Mouse (Mus musculus) G1E (cell line): ENCODE data around the gene Pir. TPM values are rescaled to one million over a fixed set of nuclear protein-coding genes. Genes with fewer than 3 reads are reported as not detected.

ENCODE experiments used
- ATAC-seq: 2 replicates; pipeline ENCODE4 v1.8.0; 2016; ENCODE audit warnings: mild to moderate bottlenecking; ENCODE audit not compliant: insufficient number of reproducible peaks, poor library complexity, low FRiP score, severe bottlenecking; ENCODE audit errors: extremely low read depth
- DNase-seq: peaks from one replicate; pipeline ENCODE4 v3.0.0; 2012; ENCODE audit warnings: low spot score
- H3K27me3 ChIP-seq: 2 replicates; pipeline ENCODE4 v1.6.1; 2012; ENCODE audit warnings: mild to moderate bottlenecking, low read length, inconsistent platforms; ENCODE audit not compliant: insufficient read depth
- H3K36me3 ChIP-seq: replicated peaks from 2 replicates; pipeline ENCODE3; 2012; ENCODE audit warnings: mild to moderate bottlenecking, inconsistent platforms
- H3K4me1 ChIP-seq: 2 replicates; pipeline ENCODE4 v1.6.1; 2012; ENCODE audit warnings: low read depth, low read length, inconsistent platforms, mixed read lengths; ENCODE audit not compliant: insufficient read depth
- H3K4me3 ChIP-seq: 2 replicates; pipeline ENCODE4 v1.5.1; 2012; ENCODE audit warnings: low read depth, mild to moderate bottlenecking, inconsistent platforms, low read length, moderate library complexity, mixed read lengths
- H3K9me3 ChIP-seq: replicated peaks from 2 replicates; pipeline ENCODE4 v1.6.1; 2012; ENCODE audit warnings: inconsistent platforms
- CTCF ChIP-seq: IDR thresholded peaks from 2 replicates; pipeline ENCODE4 v1.5.1; 2012; ENCODE audit warnings: low read depth, low read length, inconsistent platforms, mixed read lengths
- GATA1 ChIP-seq: IDR thresholded peaks from 2 replicates; pipeline ENCODE4 v1.6.1; 2012; ENCODE audit warnings: borderline replicate concordance, low read length, inconsistent platforms, mixed read lengths
- GATA2 ChIP-seq: IDR thresholded peaks from 2 replicates; pipeline ENCODE4 v1.6.1; 2012; ENCODE audit warnings: low read depth, low read length, inconsistent platforms, borderline replicate concordance
- POLR2AphosphoS5 ChIP-seq: IDR thresholded peaks from 2 replicates; pipeline ENCODE4 v1.6.1; 2012; ENCODE audit warnings: low read depth, low read length, inconsistent platforms; ENCODE audit not compliant: insufficient replicate concordance
- TAL1 ChIP-seq: conservative IDR thresholded peaks from 2 replicates; pipeline ENCODE4 v1.6.1; 2012; ENCODE audit warnings: low read depth, low read length, inconsistent platforms, mixed read lengths
- polyA plus RNA-seq: library from polyadenylated mRNA; stranded (reverse); fragments of >175 nt; gene quantifications from 2 replicates; pipeline ENCODE4 v1.2.3, GENCODE M21; 2012
- total RNA-seq, 2 experiments: library from RNA; stranded (forward) in 1 of 2; stranded (reverse) in 1 of 2; fragments of 200-1000 nt in 1 of 2; fragments of >200 nt in 1 of 2; fragmentation: Nextera tagmentation in 1 of 2; gene quantifications; 2 replicates each; pipeline ENCODE4 v1.2.3; 2014 to 2017

Pir gene
- total and polyA plus RNA-seq, 3 experiments: 0.22 TPM; not detected in 2

DNA sequence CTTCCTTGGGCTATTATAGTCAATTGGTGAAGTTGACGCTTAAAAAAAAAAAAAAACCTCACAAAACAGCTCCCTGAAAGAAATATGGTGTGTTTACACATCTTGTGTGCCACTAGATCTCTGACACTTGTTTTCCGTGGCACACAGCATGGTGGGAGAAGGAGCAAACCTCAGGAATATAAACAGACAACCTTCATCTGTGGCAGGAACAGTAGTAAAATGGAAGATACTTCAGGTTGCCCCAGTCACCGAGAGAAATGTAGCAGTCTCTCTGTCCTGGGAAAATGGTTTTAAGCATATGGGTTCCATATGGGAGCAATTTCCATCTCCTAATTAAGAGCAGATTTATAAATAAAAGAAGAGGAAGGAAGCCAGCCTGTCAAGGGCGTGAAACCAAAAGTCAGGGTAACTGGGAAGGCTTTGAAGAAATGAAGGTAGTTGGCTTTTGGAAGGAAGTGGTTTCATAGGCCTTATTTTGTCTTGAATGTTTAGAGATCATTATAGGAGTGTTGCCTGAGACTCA lies 54.3 kb downstream of the Pir start:
- Histone ChIP-seq H3K4me1 (no peaks in the 10 kb centered on the region), H3K4me3 (no peak overlapping the region), H3K27me3 (no peaks in the 10 kb centered on the region), H3K36me3 (no peaks in the 10 kb centered on the region), H3K9me3 (no peaks in the 10 kb centered on the region)
- TF ChIP-seq GATA1 (no peak), POLR2AphosphoS5 (no peak), GATA2 (no peak), TAL1 (no peak), CTCF (no peak)
- DNase-seq: no peak
- no peak for ATAC-seq

DNA sequence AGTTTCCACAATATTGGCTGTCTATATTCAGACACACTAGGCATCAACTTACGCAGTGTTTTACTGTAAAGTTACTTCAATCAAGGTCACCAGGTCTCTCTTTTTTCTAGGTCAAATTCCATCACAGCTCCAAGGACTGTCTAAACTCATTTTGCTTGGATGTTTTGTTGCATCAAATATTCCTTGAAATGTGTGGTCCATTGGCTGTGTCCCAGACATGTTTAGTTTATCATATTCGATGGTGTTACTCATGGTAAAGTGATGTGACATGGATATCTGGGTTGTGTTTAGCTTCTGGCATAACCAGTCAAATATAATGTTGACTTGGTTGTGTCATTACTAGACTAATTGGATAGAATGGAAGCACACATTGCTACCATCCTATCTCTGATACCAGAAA lies 61.2 kb downstream of the Pir start:
- DNase-seq: no peak
- H3K36me3 ChIP-seq: no peaks in the 10 kb centered on the region
- H3K9me3 ChIP-seq: no peaks in the 10 kb centered on the region
- no peak for ATAC-seq
- TF ChIP-seq POLR2AphosphoS5 (no peak), TAL1 (no peak), GATA2 (no peak), GATA1 (no peak)
- H3K4me1 ChIP-seq: no peaks in the 10 kb centered on the region
- H3K4me3 ChIP-seq: no peak overlapping the region
- H3K27me3 ChIP-seq: no peaks in the 10 kb centered on the region

DNA sequence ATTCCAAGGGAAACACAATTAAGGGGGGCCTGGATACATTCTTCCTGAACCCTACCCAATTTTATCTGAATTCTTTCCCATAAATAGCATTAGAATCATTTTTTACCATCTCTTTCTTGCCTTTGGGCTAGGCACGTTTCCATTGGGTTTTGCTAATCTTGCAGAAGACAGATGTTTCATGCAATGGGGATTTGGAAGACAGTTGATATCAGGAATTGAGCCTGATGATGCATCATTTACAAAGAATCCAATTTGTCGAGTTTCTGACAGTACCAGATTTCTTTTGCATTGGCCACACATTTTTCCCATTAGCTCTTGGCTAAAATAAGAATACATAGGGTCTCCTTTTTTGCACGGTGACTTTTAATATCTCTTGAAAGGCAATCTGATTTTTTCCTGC lies 61.6 kb downstream of the Pir start:
- no peaks in the 10 kb centered on the region for H3K9me3 ChIP-seq
- no peak overlapping the region for H3K4me3 ChIP-seq
- no peaks in the 10 kb centered on the region for H3K27me3 ChIP-seq
- TF ChIP-seq GATA1: no peak
- no peak for TF ChIP-seq GATA2
- TF ChIP-seq CTCF: no peak
- TF ChIP-seq POLR2AphosphoS5: no peak
- TF ChIP-seq TAL1: no peak
- ATAC-seq: no peak
- H3K36me3 ChIP-seq: no peaks in the 10 kb centered on the region
- DNase-seq: no peak
- H3K4me1 ChIP-seq: no peaks in the 10 kb centered on the region

DNA sequence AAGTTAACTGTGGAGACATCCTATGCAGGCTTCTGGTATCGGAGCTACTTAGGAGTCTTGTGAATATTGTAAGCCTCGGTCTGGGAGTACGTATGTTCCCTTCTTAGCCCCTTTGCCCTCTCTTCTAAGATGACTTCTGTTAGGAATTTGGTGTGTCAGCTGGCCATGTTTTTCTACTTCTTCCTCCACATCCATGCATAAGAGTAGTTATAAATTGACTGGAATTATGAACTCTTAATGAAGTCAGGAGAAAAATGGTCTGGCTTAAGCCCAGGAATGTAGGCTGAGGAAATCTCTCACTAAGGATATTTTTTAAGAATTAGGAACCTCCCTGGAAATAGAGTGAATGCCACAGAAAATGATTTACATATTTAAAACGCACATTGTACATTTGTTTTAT lies 69.4 kb downstream of the Pir start:
- H3K27me3 ChIP-seq: no peaks in the 10 kb centered on the region
- no peak overlapping the region for H3K4me3 ChIP-seq
- TF ChIP-seq CTCF: no peak
- TF ChIP-seq GATA1: no peak
- TF ChIP-seq GATA2: no peak
- TF ChIP-seq TAL1: no peak
- TF ChIP-seq POLR2AphosphoS5: no peak
- no peaks in the 10 kb centered on the region for H3K9me3 ChIP-seq
- H3K4me1 ChIP-seq: no peaks in the 10 kb centered on the region
- ATAC-seq (no peak), DNase-seq (no peak)
- H3K36me3 ChIP-seq: no peaks in the 10 kb centered on the region

DNA sequence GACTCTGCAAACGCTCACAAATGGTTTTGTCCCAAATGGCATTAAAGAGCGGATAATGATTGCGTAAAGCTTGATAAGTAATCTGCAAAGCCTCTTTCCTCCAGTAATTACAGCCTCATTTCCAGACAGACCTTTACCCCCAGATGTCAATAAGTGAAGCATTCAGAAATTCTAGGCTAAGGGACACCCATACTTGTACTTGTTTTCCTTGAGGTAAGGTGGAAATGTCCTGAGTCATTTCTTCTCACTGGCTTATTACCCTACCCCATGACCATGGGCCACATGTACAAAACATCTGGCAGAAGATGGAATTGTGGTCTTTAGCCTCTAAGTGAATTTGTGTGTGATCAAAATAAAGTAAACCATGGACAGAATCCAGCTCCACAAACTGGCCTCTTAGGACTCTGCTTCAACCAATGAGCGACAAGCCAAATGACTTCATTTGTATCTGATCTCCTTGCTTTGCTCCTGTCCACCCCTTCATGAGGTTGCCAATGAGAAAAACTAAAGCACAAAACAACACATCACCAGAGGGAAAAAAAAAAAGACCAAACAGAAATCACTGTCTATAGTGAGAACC lies 76.3 kb downstream of the Pir start:
- ATAC-seq (no peak), DNase-seq (no peak)
- no peaks in the 10 kb centered on the region for H3K36me3 ChIP-seq
- no peaks in the 10 kb centered on the region for H3K27me3 ChIP-seq
- no peak overlapping the region for H3K4me3 ChIP-seq
- H3K9me3 ChIP-seq: no peaks in the 10 kb centered on the region
- H3K4me1 ChIP-seq: no peaks in the 10 kb centered on the region
- no peak for TF ChIP-seq GATA2
- TF ChIP-seq GATA1: no peak
- TF ChIP-seq TAL1: no peak

DNA sequence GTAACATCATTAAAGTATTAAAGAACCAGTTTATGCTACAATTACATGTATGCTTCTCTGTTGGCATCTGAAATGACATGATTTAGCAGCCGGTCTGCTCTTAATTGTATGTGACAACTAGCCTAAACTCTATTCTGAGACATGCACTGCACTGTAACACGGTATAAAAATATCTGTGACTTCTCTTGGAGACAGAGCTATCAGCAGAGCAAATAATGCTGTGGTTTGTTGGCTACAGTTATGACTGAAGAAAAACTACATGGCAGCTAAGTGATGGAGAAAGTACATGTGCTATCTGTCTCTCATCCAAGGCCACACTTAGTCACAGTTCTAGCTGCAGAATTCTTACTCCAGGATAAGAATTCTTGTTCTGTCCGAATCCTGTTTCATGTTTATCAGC lies 79.8 kb downstream of the Pir start:
- TF ChIP-seq POLR2AphosphoS5 (no peak), CTCF (no peak)
- ATAC-seq: no peak

More for the DNA sequence above, 79.8 kb downstream of the Pir start:
- Histone ChIP-seq H3K27me3 (no peaks in the 10 kb centered on the region), H3K4me1 (no peaks in the 10 kb centered on the region), H3K9me3 (no peaks in the 10 kb centered on the region), H3K4me3 (no peak overlapping the region), H3K36me3 (no peaks in the 10 kb centered on the region)
- DNase-seq: no peak
